Mouse (Mus musculus): Measurements from ENCODE around the gene Gucy2g.

GRCm38 (mm10) chr19:55226621-55227020 lies 14.4 kb downstream of the Gucy2g start:
- TF ChIP-seq ELF1 (IDR thresholded peaks at IDR 0.05; ENCODE audit: low read depth, low read length) = no peak
- TF ChIP-seq USF1 (IDR thresholded peaks at IDR 0.05; ENCODE audit: low read depth, low read length) = no peak
- TF ChIP-seq BHLHE40 (IDR thresholded peaks at IDR 0.05; ENCODE audit: low read depth, low read length) = no peak
- TF ChIP-seq CHD1 (IDR thresholded peaks at IDR 0.05; ENCODE audit: low read depth, low read length) = no peak
- TF ChIP-seq CTCF (conservative IDR thresholded peaks at IDR 0.05 in 1 of 2, IDR thresholded peaks at IDR 0.05 in 1 of 2; ENCODE audit: low read depth in 2 of 2, low read length in 2 of 2) = no peak
- TF ChIP-seq CHD2 (IDR thresholded peaks at IDR 0.05; ENCODE audit: low read length) = no peak
- TF ChIP-seq POLR2A (IDR thresholded peaks at IDR 0.05; ENCODE audit: low read depth, low read length) = no peak
- TF ChIP-seq ZC3H11A (IDR thresholded peaks at IDR 0.05; ENCODE audit: low read depth, low read length) = no peak

Data from CH12.LX (cell line).